Mouse (Mus musculus) heart, postnatal 0 days (tissue): Measurements from ENCODE around the gene Sltm.

Experiments used
- CTCF ChIP-seq: IDR thresholded peaks from 2 replicates; pipeline ENCODE4 v1.5.1; 2016; ENCODE audit warnings: antibody characterized with exemption, control low read depth, low read depth
- EP300 ChIP-seq: IDR thresholded peaks from 2 replicates; pipeline ENCODE4 v1.6.1; 2016; ENCODE audit warnings: antibody characterized with exemption, low read depth

GRCm38 (mm10) chr9:70584641-70585040, 42.1 kb downstream of the Sltm start:
- no peak for TF ChIP-seq CTCF
- no peak for TF ChIP-seq EP300
